Mouse (Mus musculus) cerebellum, adult 2 months (tissue): Measurements from ENCODE around the gene Mmd2. TPM values are rescaled to one million over a fixed set of nuclear protein-coding genes. Genes with fewer than 3 reads are reported as not detected.

Source experiments
- DNase-seq, 2 experiments: peaks; one replicate each; pipeline ENCODE4 v3.0.0; 2021
- H3K27ac ChIP-seq: fragments of 200-500 bp; 2 replicates; pipeline ENCODE4 v1.5.1; 2012; ENCODE audit warnings: low read length, control low read depth, inconsistent platforms; ENCODE audit not compliant: insufficient read depth
- H3K27me3 ChIP-seq: fragments of 200-500 bp; 2 replicates; pipeline ENCODE4 v1.6.1; 2012; ENCODE audit warnings: inconsistent platforms, mild to moderate bottlenecking, low read length, moderate library complexity; ENCODE audit not compliant: control insufficient read depth, insufficient read depth
- H3K4me1 ChIP-seq: fragments of 200-500 bp; 2 replicates; pipeline ENCODE4 v1.6.1; 2011; ENCODE audit warnings: low read length; ENCODE audit not compliant: control insufficient read depth, insufficient read depth
- H3K4me3 ChIP-seq: fragments of 200-500 bp; replicated peaks from 2 replicates; pipeline ENCODE3; 2011; ENCODE audit warnings: mild to moderate bottlenecking, low read depth, low read length, control low read depth; ENCODE audit not compliant: insufficient read depth
- CTCF ChIP-seq: fragments of 200-500 bp; IDR thresholded peaks from 2 replicates; pipeline ENCODE4 v1.5.1; 2011; ENCODE audit warnings: low read depth, mild to moderate bottlenecking, control low read depth, low read length, moderate library complexity, borderline replicate concordance; ENCODE audit not compliant: insufficient read depth
- POLR2A ChIP-seq: fragments of 200-500 bp; IDR thresholded peaks from 2 replicates; pipeline ENCODE4 v1.6.1; 2011; ENCODE audit warnings: low read length, control low read depth, borderline replicate concordance; ENCODE audit not compliant: insufficient read depth
- WGBS: fragments of 180-500 bp; shearing (Covaris S2); methylation state at CpG from one replicate; pipeline ENCODE4 v1.1.7; 2018; 5-methylcytosine and 5-hydroxymethylcytosine counted together
- polyA plus RNA-seq: library from polyadenylated mRNA; depleted of rRNA; stranded (reverse); fragments of >200 nt; gene quantifications from 2 replicates; pipeline ENCODE4 v1.2.3, GENCODE M21; 2012; rRNA removed

The Mmd2 gene
- polyA plus RNA-seq, 1 experiment: 65.6 TPM

- Histone ChIP-seq H3K4me1 (peaks cover 7% of the 10 kb centered on the region), H3K4me3 (no peak within 1 kb of the TSS), H3K27me3 (no peaks in the 10 kb centered on the region), H3K27ac (no peak within 1 kb of the TSS)
- no peak for TF ChIP-seq POLR2A
- no peak for TF ChIP-seq CTCF
- no peak for DNase-seq
- 51% methylated on average over 41 of the region's 41 CpGs for WGBS
These were observed 78.7 kb downstream of the Mmd2 start, which contains the start of gene Papolb for GRCm38 (mm10) chr5:142529915-142530314. Gene Papolb (minus strand): TSS chr5:142530076.

- peak in 1 of 2 experiments; percentile 42 for DNase-seq
These were observed 83.7 kb downstream of the Mmd2 start for GRCm38 (mm10) chr5:142524711-142525464.

GRCm38 (mm10) chr5:142521195-142521866, 87.3 kb downstream of the Mmd2 start:
- no peak overlapping the region for H3K4me3 ChIP-seq
- TF ChIP-seq CTCF (no peak), POLR2A (no peak)
- H3K27me3 ChIP-seq: no peaks in the 10 kb centered on the region
- DNase-seq: no peak
- H3K4me1 ChIP-seq: peaks cover 14% of the 10 kb centered on the region
- 85% methylated on average over 11 of the region's 11 CpGs for WGBS
- no peak overlapping the region for H3K27ac ChIP-seq

More at GRCm38 (mm10) chr5:142524711-142525464, 83.7 kb downstream of the Mmd2 start:
- no peak overlapping the region for H3K4me3 ChIP-seq
- H3K27ac ChIP-seq: no peak overlapping the region
- peaks cover 14% of the 10 kb centered on the region for H3K4me1 ChIP-seq
- TF ChIP-seq POLR2A (no peak), CTCF (no peak)
- WGBS: 35% methylated on average over 8 of the region's 8 CpGs
- H3K27me3 ChIP-seq: no peaks in the 10 kb centered on the region

GRCm38 (mm10) chr5:142520360-142520759, 88.2 kb downstream of the Mmd2 start:
- WGBS: 81% methylated on average over 4 of the region's 4 CpGs
- DNase-seq: no peak
- Histone ChIP-seq H3K4me1 (peaks cover 11% of the 10 kb centered on the region), H3K4me3 (no peak overlapping the region), H3K27me3 (no peaks in the 10 kb centered on the region), H3K27ac (no peak overlapping the region)
- TF ChIP-seq CTCF: no peak
- no peak for TF ChIP-seq POLR2A

- Histone ChIP-seq H3K27ac (no peak overlapping the region), H3K4me1 (no peaks in the 10 kb centered on the region), H3K4me3 (no peak overlapping the region), H3K27me3 (no peaks in the 10 kb centered on the region)
- TF ChIP-seq CTCF: no peak
- 53% methylated on average over 6 of the region's 6 CpGs for WGBS
- DNase-seq: no peak
These were observed 89.6 kb downstream of the Mmd2 start for GRCm38 (mm10) chr5:142518973-142519372.

Other genes starting within 250 kb of the Mmd2 start
- 14.2 and 15.4 TPM in 2 replicates for gene Foxk1, start 207.3 kb downstream of the Mmd2 start, polyA plus RNA-seq
- 30.3 and 32.7 TPM in 2 replicates for gene Ap5z1, start 144.9 kb downstream of the Mmd2 start, polyA plus RNA-seq
- gene Papolb, start 78.7 kb downstream of the Mmd2 start, polyA plus RNA-seq: 0.17 and 0.25 TPM in 2 replicates
- gene Radil, start 57.7 kb downstream of the Mmd2 start, polyA plus RNA-seq: 28.7 and 31.6 TPM in 2 replicates
- gene Wipi2, start 18.9 kb upstream of the Mmd2 start, polyA plus RNA-seq: 68.2 and 73.3 TPM in 2 replicates
- gene Slc29a4, start 83.7 kb upstream of the Mmd2 start, polyA plus RNA-seq: 62.3 and 80.7 TPM in 2 replicates
- 29.3 and 36.5 TPM in 2 replicates for gene Tnrc18, start 208.9 kb upstream of the Mmd2 start, polyA plus RNA-seq